Mouse (Mus musculus): Measurements from ENCODE around the gene Snrpe. TPM values are rescaled to one million over a fixed set of nuclear protein-coding genes. Genes with fewer than 3 reads are reported as not detected.

Snrpe gene
- polyA plus RNA-seq (2012; rRNA removed), result 29.2 and 48.6 TPM in 2 replicates

DNA sequence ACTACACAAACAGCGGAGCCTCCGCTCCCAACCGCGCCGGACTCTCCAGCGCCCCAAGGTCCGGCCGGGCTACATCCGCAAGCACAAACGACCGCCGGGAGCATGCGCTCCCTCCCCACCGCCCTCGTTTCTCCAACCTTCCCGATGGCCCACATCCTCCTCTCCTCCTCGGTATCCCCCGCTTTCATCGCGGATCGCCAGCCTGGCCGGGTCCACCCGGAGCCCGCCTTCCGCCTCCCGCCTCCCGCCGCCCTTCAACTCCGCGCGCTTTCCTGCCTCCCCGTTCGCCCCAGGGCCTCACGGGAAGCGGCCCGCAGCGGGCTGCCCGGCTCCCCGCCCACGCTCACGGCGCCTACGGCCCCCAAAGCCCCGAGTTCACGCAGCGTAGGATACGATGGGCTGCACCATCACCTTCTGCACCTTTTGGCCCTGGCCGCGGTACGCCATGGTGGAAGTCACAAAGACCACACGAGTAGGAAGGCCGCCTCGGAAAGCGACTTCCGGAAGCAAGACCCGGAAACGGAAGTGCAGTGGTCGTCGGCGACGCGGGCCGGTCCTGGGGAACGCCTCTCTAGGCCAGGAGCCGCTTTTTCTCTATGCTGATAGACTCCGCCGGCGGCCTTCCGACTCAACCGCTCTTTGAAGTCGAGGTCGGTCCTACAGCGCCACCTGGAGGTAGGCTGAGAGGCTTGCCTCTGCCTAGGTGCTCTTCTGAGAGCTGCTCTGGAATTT, at the start of gene Snrpe:
Gene Snrpe, minus strand, starts transcription at position 521 of the 732 bp plus-strand sequence.
- peak; percentile 96 for TF ChIP-seq CTCF (conservative IDR thresholded peaks at IDR 0.05; ENCODE audit: insufficient read depth, insufficient read length, low read depth, low read length)
- no peak for TF ChIP-seq POLR2A (IDR thresholded peaks at IDR 0.05; ENCODE audit: low read depth, low read length)
- Histone ChIP-seq H3K27me3 (replicated peaks; ENCODE audit: control insufficient read depth, insufficient read depth, low read length) (no peaks in the 10 kb centered on the region), H3K36me3 (ENCODE audit: control insufficient read depth, insufficient read depth, low read length) (peaks cover 2% of the 10 kb centered on the region), H3K4me3 (ENCODE audit: insufficient read depth, low read depth, low read length) (peak within 1 kb of the TSS; percentile 83), H3K4me1 (ENCODE audit: control insufficient read depth, insufficient read depth, low read length) (peaks cover 3% of the 10 kb centered on the region; the same call in 1 of the 2 replicates), H3K27ac (ENCODE audit: insufficient read depth, low read depth, low read length) (peak within 1 kb of the TSS; percentile 82)
- DNase-seq, result peak; percentile 98
- WGBS, result under 1% methylated on average over 73 of the region's 73 CpGs

DNA sequence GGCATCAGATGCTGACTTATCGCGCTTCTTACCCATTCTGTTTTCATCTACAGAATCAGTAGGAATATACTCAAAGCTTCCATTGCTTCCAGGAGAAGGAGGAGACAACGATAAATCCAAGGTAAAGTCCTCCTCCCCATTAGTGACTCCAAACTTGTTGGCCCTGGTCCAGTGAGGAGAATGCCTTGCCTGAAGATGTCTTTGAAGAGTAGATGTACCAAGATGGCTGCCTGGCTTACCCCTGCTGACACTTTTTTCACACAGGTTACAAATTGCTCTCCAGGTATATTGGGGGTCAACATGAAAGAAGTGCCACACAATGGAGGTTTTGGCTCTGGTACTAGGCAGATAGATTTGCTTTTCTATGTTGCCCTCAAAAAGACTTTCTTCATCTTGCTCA, 48.8 kb upstream of the Snrpe start:
- DNase-seq, result peak; percentile 14
- Histone ChIP-seq H3K4me3 (ENCODE audit: insufficient read depth, low read depth, low read length) (no peak overlapping the region), H3K27ac (ENCODE audit: insufficient read depth, low read depth, low read length) (no peak overlapping the region), H3K4me1 (ENCODE audit: control insufficient read depth, insufficient read depth, low read length) (peaks cover 19% of the 10 kb centered on the region; the same call in 1 of the 2 replicates), H3K36me3 (ENCODE audit: control insufficient read depth, insufficient read depth, low read length) (peaks cover 3% of the 10 kb centered on the region; the same call in 1 of the 2 replicates), H3K27me3 (replicated peaks; ENCODE audit: control insufficient read depth, insufficient read depth, low read length) (no peaks in the 10 kb centered on the region)
- TF ChIP-seq CTCF (conservative IDR thresholded peaks at IDR 0.05; ENCODE audit: insufficient read depth, insufficient read length, low read depth, low read length) (no peak), POLR2A (IDR thresholded peaks at IDR 0.05; ENCODE audit: low read depth, low read length) (no peak)
- 73% methylated on average over 3 of the region's 3 CpGs for WGBS

DNA sequence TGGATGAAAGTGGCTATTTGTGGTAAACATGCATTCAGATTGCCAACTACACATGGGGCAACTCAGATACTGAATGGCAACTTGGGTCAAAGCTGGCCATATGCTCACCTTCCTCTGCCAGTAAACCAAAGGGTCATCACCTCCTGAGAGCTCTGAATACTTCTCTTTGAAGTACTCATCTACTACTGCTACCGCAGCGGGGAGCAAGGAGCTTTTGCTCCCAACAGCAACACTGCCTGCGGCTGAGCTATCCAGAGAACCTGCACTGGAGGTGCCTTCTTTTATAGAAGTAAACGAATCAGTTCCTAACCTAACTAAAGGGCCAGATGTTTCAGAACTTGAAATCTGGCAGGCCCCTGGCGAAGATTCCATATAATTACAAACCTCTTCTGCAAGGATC, 46.7 kb upstream of the Snrpe start:
- H3K4me1 ChIP-seq (ENCODE audit: control insufficient read depth, insufficient read depth, low read length), result peaks cover 19% of the 10 kb centered on the region; the same call in 1 of the 2 replicates
- no peak for DNase-seq
- no peak overlapping the region for H3K4me3 ChIP-seq (ENCODE audit: insufficient read depth, low read depth, low read length)
- peaks cover 3% of the 10 kb centered on the region; the same call in 1 of the 2 replicates for H3K36me3 ChIP-seq (ENCODE audit: control insufficient read depth, insufficient read depth, low read length)
- TF ChIP-seq POLR2A (IDR thresholded peaks at IDR 0.05; ENCODE audit: low read depth, low read length), result no peak
- TF ChIP-seq CTCF (conservative IDR thresholded peaks at IDR 0.05; ENCODE audit: insufficient read depth, insufficient read length, low read depth, low read length), result no peak
- WGBS, result 48% methylated on average over 5 of the region's 5 CpGs
- no peaks in the 10 kb centered on the region for H3K27me3 ChIP-seq (replicated peaks; ENCODE audit: control insufficient read depth, insufficient read depth, low read length)
- H3K27ac ChIP-seq (ENCODE audit: insufficient read depth, low read depth, low read length), result no peak overlapping the region

DNA sequence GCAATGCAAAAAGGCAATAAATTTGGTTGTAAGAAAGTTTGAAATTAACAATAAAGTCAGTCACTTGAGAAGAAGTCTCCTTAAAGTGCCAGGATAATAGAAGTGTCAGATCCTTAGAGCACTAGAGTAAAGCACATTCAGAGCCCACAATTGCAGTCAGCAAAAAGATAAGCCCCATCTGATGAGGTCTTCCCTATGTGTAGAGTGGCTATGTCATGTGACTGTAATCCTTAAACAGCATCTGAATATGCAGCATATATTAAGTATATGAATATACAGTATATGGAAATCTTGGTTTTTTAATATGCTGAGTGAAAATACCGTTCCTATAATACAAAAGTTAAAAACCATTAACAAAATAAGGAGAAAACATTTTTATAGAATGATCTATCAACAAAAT, 42.9 kb upstream of the Snrpe start:
- Histone ChIP-seq H3K27ac (ENCODE audit: insufficient read depth, low read depth, low read length) (no peak overlapping the region), H3K36me3 (ENCODE audit: control insufficient read depth, insufficient read depth, low read length) (peaks cover 3% of the 10 kb centered on the region), H3K4me1 (ENCODE audit: control insufficient read depth, insufficient read depth, low read length) (peaks cover 9% of the 10 kb centered on the region; the same call in 1 of the 2 replicates), H3K27me3 (replicated peaks; ENCODE audit: control insufficient read depth, insufficient read depth, low read length) (no peaks in the 10 kb centered on the region), H3K4me3 (ENCODE audit: insufficient read depth, low read depth, low read length) (no peak overlapping the region)
- no peak for DNase-seq
- no peak for TF ChIP-seq CTCF (conservative IDR thresholded peaks at IDR 0.05; ENCODE audit: insufficient read depth, insufficient read length, low read depth, low read length)
- no peak for TF ChIP-seq POLR2A (IDR thresholded peaks at IDR 0.05; ENCODE audit: low read depth, low read length)
- WGBS, result 96% methylated on average over 1 of the region's 1 CpGs

DNA sequence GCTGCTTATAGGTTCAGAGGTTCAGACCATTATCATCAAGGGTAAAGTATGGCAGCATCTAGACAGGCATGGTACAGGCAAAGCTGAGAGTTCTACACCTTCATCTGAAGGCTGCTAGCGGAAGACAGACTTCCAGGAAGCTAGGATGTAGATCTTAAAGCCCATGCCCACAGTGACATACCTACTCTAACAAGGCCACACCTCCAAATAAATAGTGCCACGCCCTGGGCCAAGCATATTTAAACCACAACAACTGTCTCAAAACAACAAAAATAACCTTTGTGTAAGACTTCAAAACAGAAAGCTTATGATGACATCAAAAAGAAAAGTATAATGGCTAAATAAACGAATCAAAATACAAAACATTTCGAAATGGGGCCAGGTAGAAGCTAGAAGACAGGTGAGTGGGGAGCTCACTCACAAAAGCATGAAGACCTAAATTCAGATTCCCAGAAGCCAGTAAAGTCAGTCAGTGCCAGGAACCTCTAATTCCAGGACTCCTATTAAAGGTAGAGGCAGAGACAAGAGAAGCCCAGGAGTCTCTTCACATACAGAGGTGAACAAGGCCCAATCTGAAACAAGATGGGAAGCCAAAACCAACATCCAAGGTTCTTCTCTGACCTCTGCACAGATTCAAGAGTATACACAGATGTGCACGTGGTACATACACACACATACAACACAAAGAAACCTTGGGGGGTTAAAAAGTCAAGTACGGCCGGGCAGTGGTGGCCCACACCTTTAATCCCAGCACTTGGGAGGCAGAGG, 40.4 kb upstream of the Snrpe start:
- Histone ChIP-seq H3K36me3 (ENCODE audit: control insufficient read depth, insufficient read depth, low read length) (no peaks in the 10 kb centered on the region; the same call in 1 of the 2 replicates), H3K4me3 (ENCODE audit: insufficient read depth, low read depth, low read length) (no peak overlapping the region), H3K4me1 (ENCODE audit: control insufficient read depth, insufficient read depth, low read length) (no peaks in the 10 kb centered on the region; the same call in 1 of the 2 replicates), H3K27ac (ENCODE audit: insufficient read depth, low read depth, low read length) (no peak overlapping the region), H3K27me3 (replicated peaks; ENCODE audit: control insufficient read depth, insufficient read depth, low read length) (no peaks in the 10 kb centered on the region)
- 92% methylated on average over 7 of the region's 7 CpGs for WGBS
- no peak for TF ChIP-seq CTCF (conservative IDR thresholded peaks at IDR 0.05; ENCODE audit: insufficient read depth, insufficient read length, low read depth, low read length)
- no peak for TF ChIP-seq POLR2A (IDR thresholded peaks at IDR 0.05; ENCODE audit: low read depth, low read length)
- no peak for DNase-seq

DNA sequence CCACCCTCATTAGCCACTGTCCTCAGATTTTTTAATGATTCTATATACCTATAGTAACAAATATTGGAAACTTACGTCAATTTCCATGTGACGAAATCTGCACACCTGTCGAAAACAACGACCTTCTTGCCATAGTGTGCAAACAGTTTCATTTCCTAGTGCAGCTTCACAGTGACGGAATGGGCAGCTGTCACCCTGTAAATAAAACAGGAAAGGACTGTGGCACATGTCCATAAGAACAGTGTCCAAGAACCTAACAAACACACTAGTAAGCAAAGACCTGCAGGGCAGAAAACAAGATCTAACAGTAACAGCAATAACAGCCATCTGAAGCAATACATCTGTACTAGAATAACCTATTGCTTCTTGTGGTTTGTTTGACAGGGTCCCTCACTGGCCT, 35.6 kb upstream of the Snrpe start:
- H3K27me3 ChIP-seq (replicated peaks; ENCODE audit: control insufficient read depth, insufficient read depth, low read length), result no peaks in the 10 kb centered on the region
- H3K4me3 ChIP-seq (ENCODE audit: insufficient read depth, low read depth, low read length), result no peak overlapping the region
- 92% methylated on average over 5 of the region's 5 CpGs for WGBS
- TF ChIP-seq POLR2A (IDR thresholded peaks at IDR 0.05; ENCODE audit: low read depth, low read length) (no peak), CTCF (conservative IDR thresholded peaks at IDR 0.05; ENCODE audit: insufficient read depth, insufficient read length, low read depth, low read length) (no peak)
- H3K36me3 ChIP-seq (ENCODE audit: control insufficient read depth, insufficient read depth, low read length), result peaks cover 6% of the 10 kb centered on the region
- H3K4me1 ChIP-seq (ENCODE audit: control insufficient read depth, insufficient read depth, low read length), result no peaks in the 10 kb centered on the region; the same call in 1 of the 2 replicates
- no peak overlapping the region for H3K27ac ChIP-seq (ENCODE audit: insufficient read depth, low read depth, low read length)
- DNase-seq, result no peak

DNA sequence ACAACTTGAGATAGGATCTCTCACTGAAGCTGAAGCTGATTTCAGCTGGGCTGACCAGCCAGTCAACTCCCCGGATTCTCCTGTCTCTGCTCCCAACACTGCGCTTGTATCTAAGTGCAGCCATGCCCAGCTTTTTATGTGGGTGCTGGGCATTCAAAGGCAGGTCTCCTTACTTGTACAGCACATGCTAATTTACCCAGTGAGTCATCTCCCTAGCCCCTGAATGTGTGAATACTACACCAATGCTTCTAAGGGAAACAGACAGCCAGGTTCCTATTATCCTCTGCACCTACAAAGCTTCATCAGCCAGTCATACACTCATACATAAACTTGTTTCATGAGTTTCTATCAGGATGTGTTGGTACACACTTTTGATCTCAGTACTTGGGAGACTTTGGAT, 31.1 kb upstream of the Snrpe start:
- H3K4me3 ChIP-seq (ENCODE audit: insufficient read depth, low read depth, low read length), result no peak overlapping the region
- no peak overlapping the region for H3K27ac ChIP-seq (ENCODE audit: insufficient read depth, low read depth, low read length)
- H3K4me1 ChIP-seq (ENCODE audit: control insufficient read depth, insufficient read depth, low read length), result no peaks in the 10 kb centered on the region
- 91% methylated on average over 2 of the region's 2 CpGs for WGBS
- H3K27me3 ChIP-seq (replicated peaks; ENCODE audit: control insufficient read depth, insufficient read depth, low read length), result no peaks in the 10 kb centered on the region
- DNase-seq, result no peak
- TF ChIP-seq CTCF (conservative IDR thresholded peaks at IDR 0.05; ENCODE audit: insufficient read depth, insufficient read length, low read depth, low read length), result no peak
- no peak for TF ChIP-seq POLR2A (IDR thresholded peaks at IDR 0.05; ENCODE audit: low read depth, low read length)
- H3K36me3 ChIP-seq (ENCODE audit: control insufficient read depth, insufficient read depth, low read length), result peaks cover 18% of the 10 kb centered on the region
